Mouse (Mus musculus): ENCODE results near the gene Cela1.
A peak's percentile ranks its signal among the peaks of the same experiment; 100 is the strongest.

Cela1 gene

GRCm38 (mm10) chr15:100687430-100687971 lies at the start of gene Cela1:
Gene Cela1, minus strand, starts transcription at chr15:100687921.
- no peak for DNase-seq (ENCODE audit: low spot score)

- DNase-seq (ENCODE audit: low spot score), result no peak
Measured at GRCm38 (mm10) chr15:100735953-100736300, 48.2 kb upstream of the Cela1 start.

DNA sequence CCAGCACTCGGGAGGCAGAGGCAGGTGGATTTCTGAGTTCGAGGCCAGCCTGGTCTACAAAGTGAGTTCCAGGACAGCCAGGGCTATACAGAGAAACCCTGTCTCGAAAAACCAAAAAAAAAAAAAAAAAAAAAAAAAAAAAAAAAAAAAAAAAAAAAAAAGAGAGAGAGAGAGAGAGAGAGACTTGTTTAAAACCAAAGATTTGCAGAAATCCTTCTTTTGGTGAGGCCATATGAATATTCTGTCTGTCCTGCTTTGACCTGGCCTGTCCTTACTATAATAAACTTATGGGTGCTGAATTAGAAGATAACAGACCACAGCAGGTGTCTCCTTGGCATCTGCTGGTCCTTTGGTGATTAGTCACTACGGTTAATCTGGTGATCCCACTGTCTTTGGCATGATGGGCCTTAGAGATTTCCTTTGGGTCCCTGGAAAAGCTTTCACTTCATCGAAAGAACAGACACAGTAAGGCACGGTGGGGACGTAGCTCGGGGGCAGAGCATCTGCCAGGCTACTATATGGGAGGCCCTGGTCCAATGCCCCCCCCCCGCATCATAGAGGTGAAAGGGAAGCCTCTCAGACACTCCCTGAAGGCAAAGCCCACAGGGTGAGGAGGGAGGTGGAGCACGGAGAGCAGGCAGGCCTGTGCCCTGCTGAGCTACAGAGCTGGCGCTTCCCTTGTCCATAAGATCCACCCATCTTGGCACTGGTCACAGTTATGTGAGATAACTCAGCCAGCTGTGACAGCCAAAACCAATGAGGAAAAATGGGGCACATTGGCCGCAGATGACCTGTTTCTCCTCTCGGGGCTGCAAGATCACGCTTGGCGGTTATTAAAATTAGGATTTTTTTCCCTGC lies 47.6 kb upstream of the Cela1 start:
- no peak for DNase-seq (ENCODE audit: low spot score)

GRCm38 (mm10) chr15:100732580-100732979 lies 44.9 kb upstream of the Cela1 start:
- no peak for DNase-seq (ENCODE audit: low spot score)

- DNase-seq (ENCODE audit: low spot score), result no peak
Measured at GRCm38 (mm10) chr15:100731081-100731480, 43.4 kb upstream of the Cela1 start.

GRCm38 (mm10) chr15:100729281-100729985 lies 41.7 kb upstream of the Cela1 start, which contains the start of gene Galnt6:
Gene Galnt6, minus strand, starts transcription at chr15:100729376.
- DNase-seq (ENCODE audit: low spot score), result peak; percentile 36

- DNase-seq (ENCODE audit: low spot score), result no peak
Measured at GRCm38 (mm10) chr15:100728586-100728985, 40.9 kb upstream of the Cela1 start.

- peak; percentile 50 for DNase-seq (ENCODE audit: low spot score)
Measured at GRCm38 (mm10) chr15:100727834-100728233, 40.1 kb upstream of the Cela1 start.

- DNase-seq (ENCODE audit: low spot score), result no peak
Measured at GRCm38 (mm10) chr15:100726721-100727120, 39.0 kb upstream of the Cela1 start.

DNA sequence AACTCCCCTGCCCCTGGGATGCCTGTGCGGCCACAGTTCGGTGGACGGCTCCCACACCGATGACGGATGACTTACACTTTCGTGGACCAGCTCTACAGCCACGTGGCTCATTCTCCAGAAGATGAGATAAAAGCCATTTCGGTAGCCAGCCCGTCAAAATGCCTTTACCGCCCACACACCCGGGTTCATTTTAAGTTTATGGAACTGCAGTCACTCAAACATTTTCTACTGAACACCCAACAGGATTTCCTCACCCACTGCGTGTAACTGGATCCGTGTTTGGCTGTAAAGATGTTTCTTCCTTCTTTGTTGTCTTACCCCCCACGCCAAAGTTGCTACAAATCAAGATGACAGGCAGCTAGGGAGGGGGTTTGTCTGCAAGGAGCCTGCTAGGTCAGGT lies 35.8 kb upstream of the Cela1 start:
- peak; percentile 49 for DNase-seq (ENCODE audit: low spot score)

DNA sequence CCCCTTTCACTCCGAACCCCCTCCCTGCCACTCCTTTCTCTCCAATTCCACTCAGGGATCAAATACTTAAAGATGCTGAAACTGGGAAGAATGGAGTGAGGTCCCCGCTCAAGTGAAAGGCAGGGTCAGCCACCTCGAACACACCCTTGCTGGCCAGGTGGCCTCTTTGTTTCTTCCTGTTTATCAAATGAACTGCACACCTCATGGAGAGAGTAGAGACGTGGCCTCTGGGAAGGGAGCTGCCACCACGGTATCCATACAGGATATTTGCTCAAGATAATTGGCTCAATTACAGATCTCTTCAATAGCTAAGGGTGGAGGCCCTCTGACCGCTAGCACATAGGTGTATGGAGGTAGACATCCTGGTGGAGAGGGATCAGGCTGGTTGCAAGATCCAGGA lies 34.8 kb upstream of the Cela1 start:
- DNase-seq (ENCODE audit: low spot score), result no peak

GRCm38 (mm10) chr15:100722026-100722425 lies 34.3 kb upstream of the Cela1 start:
- peak; percentile 69 for DNase-seq (ENCODE audit: low spot score)

DNA sequence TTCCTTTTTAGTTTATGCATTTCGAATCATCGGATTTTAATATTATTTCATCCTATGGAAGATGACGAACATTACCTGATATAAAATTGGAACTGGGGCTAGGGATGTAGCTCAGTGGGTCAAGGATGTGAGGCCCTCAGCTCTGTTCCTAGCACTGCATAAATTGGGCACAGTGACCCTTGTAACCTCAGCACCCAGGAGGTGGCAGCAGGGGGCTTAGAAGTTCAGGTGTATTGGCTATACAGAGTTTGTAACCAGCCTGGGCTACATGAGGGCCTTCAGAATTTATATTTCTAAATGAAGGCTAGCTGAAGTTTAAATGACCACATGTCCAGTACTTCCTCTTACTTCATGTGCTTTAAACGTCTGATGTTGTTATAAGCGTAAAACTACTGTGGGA lies 33.7 kb upstream of the Cela1 start:
- no peak for DNase-seq (ENCODE audit: low spot score)

DNA sequence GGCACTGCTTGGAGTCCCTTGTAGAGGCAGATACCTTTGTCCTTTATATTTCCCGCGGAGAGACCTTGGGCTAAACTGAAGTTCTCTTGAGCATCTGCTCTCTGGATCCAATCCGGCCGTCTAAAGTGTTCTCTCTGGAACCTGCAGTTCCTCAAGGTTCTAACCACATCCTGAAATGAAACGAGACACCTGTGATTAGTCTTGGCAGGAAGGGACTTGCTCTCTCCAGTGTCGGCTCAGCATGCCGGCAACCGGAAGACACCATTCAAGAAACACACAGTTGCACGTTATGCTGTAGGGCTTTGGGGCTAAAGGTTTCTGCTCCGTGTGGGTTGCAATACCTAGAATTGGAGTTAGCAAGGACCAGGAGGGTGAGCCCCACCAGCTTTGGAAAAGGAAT lies 32.3 kb upstream of the Cela1 start:
- peak; percentile 24 for DNase-seq (ENCODE audit: low spot score)

DNA sequence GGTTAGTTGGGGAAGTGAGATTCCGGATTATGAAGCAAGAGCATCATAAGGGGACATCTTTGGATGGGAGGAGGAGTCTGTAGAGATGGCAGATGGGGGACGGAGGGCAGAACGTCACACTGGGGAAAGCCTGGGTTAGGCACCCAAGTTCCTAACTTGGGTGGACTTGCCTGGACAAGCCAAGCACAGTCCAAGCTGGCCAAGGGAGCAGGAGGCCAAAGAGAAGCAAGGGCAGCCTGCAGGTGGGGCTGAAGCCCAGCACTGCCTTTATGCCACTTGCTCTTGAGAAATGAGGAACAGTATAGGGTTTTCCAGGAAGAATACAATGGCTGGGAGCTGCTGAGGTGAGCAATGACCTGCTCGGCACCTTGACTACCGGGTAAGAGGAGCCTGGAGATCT lies 31.5 kb upstream of the Cela1 start:
- DNase-seq (ENCODE audit: low spot score), result peak; percentile 28

DNA sequence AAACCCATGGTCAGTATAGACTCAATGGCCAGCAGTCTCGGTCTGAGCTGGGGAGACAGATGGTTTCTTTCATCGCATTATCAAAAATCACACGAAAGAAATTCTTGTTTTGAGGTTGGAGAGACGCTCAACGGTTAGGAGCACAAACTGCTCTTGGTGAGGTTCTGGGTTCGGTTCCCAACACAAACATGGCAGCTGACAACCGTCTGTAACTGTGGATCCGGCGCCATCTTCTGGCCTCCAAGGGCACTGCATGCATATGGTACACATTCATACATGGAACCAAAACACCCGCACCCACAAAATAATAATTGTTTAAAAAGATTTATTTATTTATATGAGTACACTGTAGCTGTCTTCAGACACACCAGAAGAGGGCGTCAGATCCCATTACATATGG lies 30.9 kb upstream of the Cela1 start:
- DNase-seq (ENCODE audit: low spot score), result no peak

GRCm38 (mm10) chr15:100717933-100718332 lies 30.2 kb upstream of the Cela1 start:
- no peak for DNase-seq (ENCODE audit: low spot score)

DNA sequence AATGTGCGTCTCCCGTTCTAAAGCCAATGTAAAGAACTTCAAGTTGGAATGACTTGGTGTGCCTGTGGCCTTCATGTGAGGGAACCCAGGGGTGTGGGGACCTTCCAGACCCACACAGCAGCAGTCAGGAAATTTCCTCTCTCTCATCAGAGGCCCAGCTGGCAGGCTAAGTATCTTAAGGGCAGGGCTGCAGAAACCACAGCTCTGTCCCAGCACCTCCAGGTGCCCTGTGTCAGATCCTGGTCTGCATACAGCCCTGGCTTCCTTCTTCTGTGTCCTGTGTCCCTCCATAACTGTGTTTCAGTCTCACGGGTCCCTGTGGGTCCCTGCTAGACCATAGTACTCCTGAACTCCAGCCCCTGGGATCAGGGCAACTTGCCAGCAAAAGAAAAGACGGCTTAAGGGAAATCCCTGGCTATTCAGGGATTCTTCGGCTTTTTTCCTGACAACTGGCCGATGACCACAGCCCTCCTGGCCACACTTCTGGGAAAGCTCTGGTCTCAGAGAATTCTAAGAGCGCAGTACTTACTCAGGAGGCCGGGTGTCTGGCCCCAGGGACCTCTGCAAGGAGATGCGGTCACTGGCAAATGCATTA lies 27.8 kb upstream of the Cela1 start:
- DNase-seq (ENCODE audit: low spot score), result no peak

DNA sequence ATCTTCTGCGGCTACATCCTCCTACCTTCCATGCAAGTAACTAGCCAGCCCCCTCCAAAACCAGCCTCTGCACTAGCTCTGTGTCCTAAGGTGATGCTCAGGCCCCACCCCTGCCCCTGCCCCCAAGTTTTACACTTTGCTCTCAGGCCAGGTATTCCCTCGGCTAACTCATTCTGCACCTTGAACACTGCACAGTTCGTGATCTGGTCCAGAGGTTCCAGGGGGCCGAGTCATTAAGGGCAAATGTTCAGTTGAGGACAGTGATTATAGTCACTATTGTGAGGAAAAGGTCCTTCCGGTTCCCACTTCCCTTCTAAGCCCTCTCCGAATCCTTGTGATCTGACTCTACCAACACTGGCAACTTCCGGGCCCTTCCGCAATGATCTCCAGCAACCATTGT lies 26.7 kb upstream of the Cela1 start:
- no peak for DNase-seq (ENCODE audit: low spot score)

- no peak for DNase-seq (ENCODE audit: low spot score)
Measured at GRCm38 (mm10) chr15:100710838-100711237, 23.1 kb upstream of the Cela1 start.

- DNase-seq (ENCODE audit: low spot score), result no peak
Measured at GRCm38 (mm10) chr15:100708433-100709078, 20.8 kb upstream of the Cela1 start.

DNA sequence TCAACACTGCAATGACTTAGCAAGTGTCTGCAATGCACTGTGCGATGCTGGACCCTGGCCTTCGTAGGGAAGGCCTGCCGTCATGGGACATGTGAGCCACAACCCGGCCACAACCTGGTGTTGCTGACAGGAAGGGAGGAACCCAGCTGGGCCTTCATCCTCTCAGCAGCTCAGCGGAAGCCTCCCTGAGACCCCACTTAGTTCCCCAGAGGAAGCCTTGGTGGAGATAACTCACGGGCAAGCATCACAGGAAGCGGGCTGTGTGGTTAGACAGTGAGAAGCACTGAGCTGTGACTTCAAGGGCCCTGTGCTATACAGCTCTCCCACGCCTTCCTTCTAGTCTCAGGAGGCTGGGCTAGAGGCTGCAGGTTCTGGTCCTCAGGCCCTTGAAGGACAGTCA lies 18.5 kb upstream of the Cela1 start:
- no peak for DNase-seq (ENCODE audit: low spot score)
